Mouse (Mus musculus): ENCODE measurements around the gene Parp16. TPM values are rescaled to one million over a fixed set of nuclear protein-coding genes. Genes with fewer than 3 reads are reported as not detected.

Parp16 gene
- polyA plus RNA-seq, 1 experiment = 2.9 TPM

- Histone ChIP-seq H3K27ac (ENCODE audit: insufficient read depth, low read depth, low read length) (no peak overlapping the region), H3K4me3 (ENCODE audit: insufficient read depth, low read length) (no peak overlapping the region; the same call in 1 of the 2 replicates), H3K4me1 (ENCODE audit: control insufficient read depth, insufficient read depth, low read length) (no peaks in the 10 kb centered on the region)
- no peak for TF ChIP-seq POLR2A (IDR thresholded peaks at IDR 0.05; ENCODE audit: borderline replicate concordance, low read depth, low read length)
- TF ChIP-seq CTCF (IDR thresholded peaks at IDR 0.05; ENCODE audit: low read depth, low read length) = no peak
These were observed 32.2 kb upstream of the Parp16 start for GRCm38 (mm10) chr9:65162711-65163639.

- no peaks in the 10 kb centered on the region for H3K4me1 ChIP-seq (ENCODE audit: control insufficient read depth, insufficient read depth, low read length)
These were observed 30.3 kb upstream of the Parp16 start for GRCm38 (mm10) chr9:65164870-65165269.

GRCm38 (mm10) chr9:65166386-65166785, 28.8 kb upstream of the Parp16 start:
- no peak overlapping the region for H3K27ac ChIP-seq (ENCODE audit: insufficient read depth, low read depth, low read length)
- no peak overlapping the region for H3K4me3 ChIP-seq (ENCODE audit: insufficient read depth, low read length)
- no peaks in the 10 kb centered on the region for H3K4me1 ChIP-seq (ENCODE audit: control insufficient read depth, insufficient read depth, low read length)
- TF ChIP-seq CTCF (IDR thresholded peaks at IDR 0.05; ENCODE audit: low read depth, low read length) (no peak), POLR2A (IDR thresholded peaks at IDR 0.05; ENCODE audit: borderline replicate concordance, low read depth, low read length) (no peak)

More at GRCm38 (mm10) chr9:65164870-65165269, 30.3 kb upstream of the Parp16 start:
- no peak for TF ChIP-seq CTCF (IDR thresholded peaks at IDR 0.05; ENCODE audit: low read depth, low read length)
- no peak for TF ChIP-seq POLR2A (IDR thresholded peaks at IDR 0.05; ENCODE audit: borderline replicate concordance, low read depth, low read length)
- Histone ChIP-seq H3K4me3 (ENCODE audit: insufficient read depth, low read length) (no peak overlapping the region), H3K27ac (ENCODE audit: insufficient read depth, low read depth, low read length) (no peak overlapping the region)

- TF ChIP-seq CTCF (IDR thresholded peaks at IDR 0.05; ENCODE audit: low read depth, low read length) (no peak), POLR2A (IDR thresholded peaks at IDR 0.05; ENCODE audit: borderline replicate concordance, low read depth, low read length) (no peak)
- no peak overlapping the region for H3K4me3 ChIP-seq (ENCODE audit: insufficient read depth, low read length)
- H3K27ac ChIP-seq (ENCODE audit: insufficient read depth, low read depth, low read length) = no peak overlapping the region
- no peaks in the 10 kb centered on the region for H3K4me1 ChIP-seq (ENCODE audit: control insufficient read depth, insufficient read depth, low read length)
These were observed 26.6 kb upstream of the Parp16 start for GRCm38 (mm10) chr9:65168534-65168933.

GRCm38 (mm10) chr9:65168952-65169351, 26.2 kb upstream of the Parp16 start:
- Histone ChIP-seq H3K27ac (ENCODE audit: insufficient read depth, low read depth, low read length) (no peak overlapping the region), H3K4me3 (ENCODE audit: insufficient read depth, low read length) (no peak overlapping the region), H3K4me1 (ENCODE audit: control insufficient read depth, insufficient read depth, low read length) (no peaks in the 10 kb centered on the region)
- no peak for TF ChIP-seq POLR2A (IDR thresholded peaks at IDR 0.05; ENCODE audit: borderline replicate concordance, low read depth, low read length)
- TF ChIP-seq CTCF (IDR thresholded peaks at IDR 0.05; ENCODE audit: low read depth, low read length) = no peak

GRCm38 (mm10) chr9:65172654-65173053, 22.5 kb upstream of the Parp16 start:
- Histone ChIP-seq H3K4me1 (ENCODE audit: control insufficient read depth, insufficient read depth, low read length) (no peaks in the 10 kb centered on the region), H3K4me3 (ENCODE audit: insufficient read depth, low read length) (no peak overlapping the region), H3K27ac (ENCODE audit: insufficient read depth, low read depth, low read length) (no peak overlapping the region)
- TF ChIP-seq CTCF (IDR thresholded peaks at IDR 0.05; ENCODE audit: low read depth, low read length) (no peak), POLR2A (IDR thresholded peaks at IDR 0.05; ENCODE audit: borderline replicate concordance, low read depth, low read length) (no peak)

GRCm38 (mm10) chr9:65175234-65175938, 19.8 kb upstream of the Parp16 start:
- no peaks in the 10 kb centered on the region for H3K4me1 ChIP-seq (ENCODE audit: control insufficient read depth, insufficient read depth, low read length)
- H3K27ac ChIP-seq (ENCODE audit: insufficient read depth, low read depth, low read length) = no peak overlapping the region
- no peak overlapping the region for H3K4me3 ChIP-seq (ENCODE audit: insufficient read depth, low read length)
- TF ChIP-seq POLR2A (IDR thresholded peaks at IDR 0.05; ENCODE audit: borderline replicate concordance, low read depth, low read length) (no peak), CTCF (IDR thresholded peaks at IDR 0.05; ENCODE audit: low read depth, low read length) (no peak)

GRCm38 (mm10) chr9:65175939-65176871, 18.9 kb upstream of the Parp16 start:
- Histone ChIP-seq H3K4me1 (ENCODE audit: control insufficient read depth, insufficient read depth, low read length) (no peaks in the 10 kb centered on the region), H3K4me3 (ENCODE audit: insufficient read depth, low read length) (no peak overlapping the region), H3K27ac (ENCODE audit: insufficient read depth, low read depth, low read length) (no peak overlapping the region)
- TF ChIP-seq POLR2A (IDR thresholded peaks at IDR 0.05; ENCODE audit: borderline replicate concordance, low read depth, low read length) = no peak
- no peak for TF ChIP-seq CTCF (IDR thresholded peaks at IDR 0.05; ENCODE audit: low read depth, low read length)

- no peaks in the 10 kb centered on the region for H3K4me1 ChIP-seq (ENCODE audit: control insufficient read depth, insufficient read depth, low read length)
- no peak overlapping the region for H3K4me3 ChIP-seq (ENCODE audit: insufficient read depth, low read length)
- no peak overlapping the region for H3K27ac ChIP-seq (ENCODE audit: insufficient read depth, low read depth, low read length)
- TF ChIP-seq POLR2A (IDR thresholded peaks at IDR 0.05; ENCODE audit: borderline replicate concordance, low read depth, low read length) = no peak
- TF ChIP-seq CTCF (IDR thresholded peaks at IDR 0.05; ENCODE audit: low read depth, low read length) = no peak
These were observed 17.7 kb upstream of the Parp16 start for GRCm38 (mm10) chr9:65177497-65177896.
